7 mouse cellular contexts compared by ENCODE assay signal in the genomic region with DNA sequence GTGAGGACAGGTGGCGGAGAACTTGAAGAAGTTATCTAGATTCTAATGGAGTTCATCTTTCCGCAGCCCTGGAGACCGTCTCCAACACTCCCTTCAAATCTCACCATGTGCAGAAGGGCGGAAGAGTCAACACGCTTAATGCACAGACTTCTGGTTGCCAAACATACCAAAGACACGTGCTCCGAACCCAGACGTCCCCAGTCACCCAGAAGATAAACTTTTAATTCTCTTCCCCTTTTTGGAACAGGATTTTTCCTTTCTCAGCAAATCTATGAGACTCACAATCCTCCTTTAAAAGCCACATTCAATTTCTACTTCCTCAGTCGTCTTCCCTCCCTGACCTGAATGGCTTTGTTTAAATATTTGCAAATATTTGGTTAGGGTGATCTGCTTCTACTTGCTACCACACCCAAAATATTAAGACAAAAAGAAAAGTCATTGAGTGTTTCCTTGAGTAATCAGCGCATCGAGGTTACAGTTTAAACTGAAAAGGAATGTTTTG. TPM values are rescaled to one million over a fixed set of nuclear protein-coding genes. Genes with fewer than 3 reads are reported as not detected.
DNase-seq lines count a peak whose midpoint lies in the region; ATAC-seq and TF ChIP-seq lines count a peak whose summit lies in the region.

No protein-coding gene starts in this region.

- WGBS in hindbrain, embryonic 11.5 days: 22% methylated on average over 11 of the region's 11 CpGs
- WGBS in macrophage (ENCODE audit: missing documents): 11% methylated on average over 11 of the region's 11 CpGs

- TF ChIP-seq RAD21 in CH12.LX (IDR thresholded peaks at IDR 0.05; ENCODE audit: low read depth, low read length) (no peak), MEL (IDR thresholded peaks at IDR 0.05; ENCODE audit: low read depth, low read length) (no peak)

- TF ChIP-seq POLR2A in CH12.LX (IDR thresholded peaks at IDR 0.05; ENCODE audit: low read depth, low read length): no peak
- TF ChIP-seq POLR2A in MEL (IDR thresholded peaks at IDR 0.05; ENCODE audit: control insufficient read depth in 1 of 2, insufficient read depth in 1 of 2, low read depth in 1 of 2, low read length in 2 of 2, poor library complexity in 1 of 2): no peak

- in situ Hi-C loops in CH12.LX (cut with MboI; ENCODE audit: low pct_ligation_motif_present, low pct_unique_long_range_greater_than_20kb, low sequenced_read_pairs): no loop called here

- peak overlapping the region; percentile 0; the same call in 1 of the 2 replicates for H3K4me2 ChIP-seq in CH12.LX (ENCODE audit: insufficient read depth, low read depth, poor library complexity, severe bottlenecking)
- peak overlapping the region; percentile 97 for H3K4me2 ChIP-seq in hindbrain, embryonic 11.5 days (replicated peaks; ENCODE audit: low read depth, low read length)

- dilution Hi-C loops in CH12.LX (cut with MboI; ENCODE audit: extremely low pct_ligation_motif_present, extremely low pct_unique_long_range_greater_than_20kb, low sequenced_read_pairs): no loop called here

- peaks cover 4% of the 10 kb centered on the region for H3K9me3 ChIP-seq in CH12.LX (replicated peaks; ENCODE audit: low read length)
- no peaks in the 10 kb centered on the region for H3K9me3 ChIP-seq in MEL (replicated peaks; ENCODE audit: insufficient read depth, low read length)
- H3K9me3 ChIP-seq in hindbrain, embryonic 11.5 days (ENCODE audit: control insufficient read depth, low read length): no peaks in the 10 kb centered on the region

- H3K79me2 ChIP-seq in CH12.LX (replicated peaks; ENCODE audit: control insufficient read depth, extremely low read depth, insufficient read depth, poor library complexity, severe bottlenecking) (no peaks in the 10 kb centered on the region), MEL (ENCODE audit: control insufficient read depth, insufficient read depth, low read length, poor library complexity) (peaks cover 28% of the 10 kb centered on the region), macrophage (ENCODE audit: inconsistent target) (peaks cover 4% of the 10 kb centered on the region; the same call in 1 of the 2 replicates)

- peak; percentile 65 for ATAC-seq in hindbrain, embryonic 11.5 days (ENCODE audit: low FRiP score)

- TF ChIP-seq EP300 in CH12.LX (IDR thresholded peaks at IDR 0.05; ENCODE audit: low read length): no peak
- peak in 1 of 2 experiments; percentile 55; a peak in 2 of 4 replicates for TF ChIP-seq EP300 in MEL (IDR thresholded peaks at IDR 0.05; ENCODE audit: low read depth in 1 of 2, low read length in 2 of 2)

- H3K36me3 ChIP-seq in CH12.LX (replicated peaks in 1 of 2; ENCODE audit: control insufficient read depth in 1 of 2, insufficient read depth in 1 of 2, low read length in 1 of 2) (no peaks in the 10 kb centered on the region), MEL (ENCODE audit: control insufficient read depth in 1 of 2, insufficient read depth in 2 of 2, low read length in 2 of 2) (peaks cover 0 to 29% of the 10 kb centered on the region in 2 experiments; a peak in 2 of 4 replicates), macrophage (ENCODE audit: inconsistent target) (no peaks in the 10 kb centered on the region)
- H3K36me3 ChIP-seq in hindbrain, embryonic 11.5 days (ENCODE audit: control insufficient read depth, insufficient read depth, low read length): no peaks in the 10 kb centered on the region

- H3K4me3 ChIP-seq in CH12.LX (replicated peaks in 1 of 3; ENCODE audit: low read depth in 2 of 3, low read length in 2 of 3, poor library complexity in 1 of 3): peak overlapping the region in 1 of 3 experiments; percentile 61
- H3K4me3 ChIP-seq in MEL (ENCODE audit: control insufficient read depth in 1 of 2, insufficient read depth in 1 of 2, low read depth in 2 of 2, low read length in 2 of 2): peak overlapping the region; percentile 64 to 87
- peak overlapping the region; percentile 77 for H3K4me3 ChIP-seq in hindbrain, embryonic 11.5 days (ENCODE audit: low read depth, low read length)
- peak overlapping the region; percentile 25; the same call in 1 of the 2 replicates for H3K4me3 ChIP-seq in macrophage (ENCODE audit: inconsistent target)

- peaks cover 0 to 20% of the 10 kb centered on the region in 2 experiments; a peak in 2 of 4 replicates for H3K4me1 ChIP-seq in CH12.LX (ENCODE audit: control insufficient read depth in 1 of 2, insufficient read depth in 2 of 2)
- peaks cover 16 to 30% of the 10 kb centered on the region in 2 experiments for H3K4me1 ChIP-seq in MEL (ENCODE audit: control insufficient read depth in 1 of 2, insufficient read depth in 2 of 2, low read length in 2 of 2)
- 0 out of 2 replicates have a peak, but pooled peaks cover 2% of the 10 kb centered on the region for H3K4me1 ChIP-seq in hindbrain, embryonic 11.5 days (replicated peaks; ENCODE audit: control insufficient read depth, insufficient read depth, low read length)

- H3K27me3 ChIP-seq in CH12.LX (replicated peaks): peaks cover 5% of the 10 kb centered on the region
- H3K27me3 ChIP-seq in MEL (ENCODE audit: control insufficient read depth in 1 of 2, insufficient read depth in 2 of 2, low read length in 2 of 2): peaks cover 2% of the 10 kb centered on the region in 2 experiments; a peak in 2 of 4 replicates
- H3K27me3 ChIP-seq in hindbrain, embryonic 11.5 days (ENCODE audit: control insufficient read depth, insufficient read depth, low read length): no peaks in the 10 kb centered on the region

- TF ChIP-seq CTCF in CH12.LX (conservative IDR thresholded peaks at IDR 0.05 in 1 of 2, IDR thresholded peaks at IDR 0.05 in 1 of 2; ENCODE audit: low read depth in 2 of 2, low read length in 2 of 2) (no peak), MEL (IDR thresholded peaks at IDR 0.05 in 2 of 3, conservative IDR thresholded peaks at IDR 0.05 in 1 of 3; ENCODE audit: control insufficient read depth in 1 of 3, insufficient read depth in 1 of 3, low read depth in 2 of 3, low read length in 3 of 3, poor library complexity in 1 of 3, severe bottlenecking in 1 of 3) (no peak)

- DNase-seq in CH12.LX (ENCODE audit: extremely low read depth): no peak
- peak; percentile 91 for DNase-seq in MEL (ENCODE audit: low read depth, low spot score)
- DNase-seq in hindbrain, embryonic 11.5 days (ENCODE audit: low spot score): no peak
- DNase-seq in adrenal gland, postnatal 14 days: no peak
- no peak for DNase-seq in right cerebral cortex, postnatal 10 days (ENCODE audit: low spot score in 2 of 2)
- DNase-seq in frontal cortex, postnatal 36 days (ENCODE audit: low spot score in 2 of 2): no peak

- no peak overlapping the region for H3K9ac ChIP-seq in CH12.LX (ENCODE audit: insufficient read depth, low read depth)
- peak overlapping the region; percentile 69 for H3K9ac ChIP-seq in MEL (ENCODE audit: control insufficient read depth, low read depth, low read length, poor library complexity, severe bottlenecking)
- no peak overlapping the region for H3K9ac ChIP-seq in hindbrain, embryonic 11.5 days (ENCODE audit: low read depth, low read length)

- H3K27ac ChIP-seq in CH12.LX (ENCODE audit: insufficient read depth, low read depth) (no peak overlapping the region), MEL (ENCODE audit: control insufficient read depth, low read depth, low read length) (peak overlapping the region; percentile 14), macrophage (peak overlapping the region; percentile 53)
- no peak overlapping the region for H3K27ac ChIP-seq in hindbrain, embryonic 11.5 days (ENCODE audit: low read depth, low read length)

TF ChIP-seq in CH12.LX, 34 proteins besides CTCF, POLR2A, EP300 and RAD21:
- no peak for TF ChIP-seq ETS1 (conservative IDR thresholded peaks at IDR 0.05; ENCODE audit: low read depth, low read length)
- TF ChIP-seq KAT2A (IDR thresholded peaks at IDR 0.05; ENCODE audit: insufficient replicate concordance, low read length): no peak
- TF ChIP-seq ZMIZ1 (IDR thresholded peaks at IDR 0.05; ENCODE audit: low read depth, low read length): no peak
TF ChIP-seq in CH12.LX: peak in this region for 0.

TF ChIP-seq in MEL, 35 proteins besides CTCF, POLR2A, EP300 and RAD21 (continues in another document):
- TF ChIP-seq TBP (IDR thresholded peaks at IDR 0.05; ENCODE audit: low read depth, low read length): no peak
- no peak for TF ChIP-seq CHD2 (IDR thresholded peaks at IDR 0.05; ENCODE audit: low read length)
- peak; percentile 98 for TF ChIP-seq SIN3A (IDR thresholded peaks at IDR 0.05; ENCODE audit: low read length)
- peak; percentile 53 for TF ChIP-seq GATA1 (IDR thresholded peaks at IDR 0.05; ENCODE audit: low read depth, low read length)
- TF ChIP-seq SMC3 (IDR thresholded peaks at IDR 0.05; ENCODE audit: low read depth, low read length): no peak
- no peak; the same call in 1 of the 2 replicates for TF ChIP-seq NELFE (IDR thresholded peaks at IDR 0.05; ENCODE audit: low read depth, low read length)
- TF ChIP-seq POLR2AphosphoS2 (IDR thresholded peaks at IDR 0.05; ENCODE audit: low read length): no peak
- no peak for TF ChIP-seq POLR2AphosphoS5 (IDR thresholded peaks at IDR 0.05; ENCODE audit: borderline replicate concordance, low read depth, low read length)
- TF ChIP-seq BHLHE40 (IDR thresholded peaks at IDR 0.05; ENCODE audit: borderline replicate concordance, low read depth, low read length): peak; percentile 97
- no peak for TF ChIP-seq JUND (IDR thresholded peaks at IDR 0.05; ENCODE audit: low read depth, low read length)
- no peak for TF ChIP-seq KAT2A (conservative IDR thresholded peaks at IDR 0.05; ENCODE audit: low read depth, low read length)
- TF ChIP-seq ZNF384 (IDR thresholded peaks at IDR 0.05; ENCODE audit: low read depth, low read length): no peak
- no peak for TF ChIP-seq E2F4 (IDR thresholded peaks at IDR 0.05; ENCODE audit: borderline replicate concordance, low read depth, low read length)
- TF ChIP-seq UBTF (IDR thresholded peaks at IDR 0.05; ENCODE audit: borderline replicate concordance, insufficient read depth, low read depth, low read length): no peak
- TF ChIP-seq MAX (IDR thresholded peaks at IDR 0.05; ENCODE audit: low read length): peak; percentile 100
- TF ChIP-seq MAZ (IDR thresholded peaks at IDR 0.05; ENCODE audit: low read depth, low read length): no peak

RNA-seq across cellular contexts. Expression of a gene that starts 0.9 kb away (rescaled TPM):
- 1.3 and 1.7 TPM in 2 replicates for total RNA-seq in CH12.LX (2012; rRNA removed)
- total RNA-seq in CH12.LX (2014; rRNA removed): 0.93 and 1.1 TPM in 2 replicates
- 2.0 and 2.7 TPM in 2 replicates for polyA plus RNA-seq in CH12.LX (2012; ENCODE audit: insufficient read length, low read depth)
- 8.2 and 9.2 TPM in 2 replicates for total RNA-seq in MEL (2012; rRNA removed)
- 1 to 10 TPM in 1 of 2 experiments, not detected in 1; 9.0 TPM for polyA plus RNA-seq in MEL (2012; ENCODE audit: insufficient read depth in 1 of 2, insufficient read length in 2 of 2, low read depth in 1 of 2, low replicate concordance in 2 of 2, missing spikeins in 1 of 2)
- polyA plus RNA-seq in hindbrain, embryonic 11.5 days (2014; fragmentation: Nextera tagmentation; extraction: Ambion mirVana): 10.6 and 11.5 TPM in 2 replicates
- 1 to 10 TPM; 1.6 to 7.7 (median 4.2) TPM for total RNA-seq in macrophage (2018; cell fraction: chromatin; rRNA removed)
- total RNA-seq in macrophage (2018; cell fraction: cytosol; rRNA removed): 1 to 10 TPM; 1.1 to 5.6 (median 3.0) TPM
- total RNA-seq in macrophage (2018; cell fraction: nucleus; rRNA removed): 10 to 100 TPM in 1 of 26 experiments, 1 to 10 TPM in 25; 1.6 to 10.1 (median 4.9) TPM
- polyA plus RNA-seq in macrophage (2018): 1.6 to 2.9 TPM (median 2.1 TPM) in 3 replicates
- total RNA-seq in adrenal gland, postnatal 14 days (2021): 25.0 and 26.2 TPM in 2 replicates

Comparison
In these comparisons a context has a peak if more than half of its experiments do, and no peak if none do; other contexts are left out.
1. H3K27ac ChIP-seq: peak in MEL (single experiment) and macrophage (single experiment); none in CH12.LX (single experiment) and hindbrain, embryonic 11.5 days (single experiment).